Mouse (Mus musculus): ENCODE measurements around the gene Spata25. TPM values are rescaled to one million over a fixed set of nuclear protein-coding genes. Genes with fewer than 3 reads are reported as not detected.
A peak's percentile ranks its signal among the peaks of the same experiment; 100 is the strongest.
"Not testable (repeated sequence)": the region's sequence is repeated elsewhere in the genome, so short reads cannot be mapped to it uniquely, and the experiment has no call there.

Gene Spata25
- polyA plus RNA-seq, 1 experiment from 2014 or later: not detected

- H3K27me3 ChIP-seq; H3K4me3 ChIP-seq (replicated peaks); H3K27ac ChIP-seq; H3K9me3 ChIP-seq; ATAC-seq (ENCODE audit: low FRiP score); H3K4me2 ChIP-seq; H3K4me1 ChIP-seq; H3K9ac ChIP-seq: not testable (repeated sequence)
- 86% methylated on average over 6 of the region's 6 CpGs for WGBS
- H3K36me3 ChIP-seq (replicated peaks): peaks cover 52% of the 10 kb centered on the region
Observed at GRCm38 (mm10) chr2:164798554-164798953, 29.8 kb downstream of the Spata25 start.

- no peaks in the 10 kb centered on the region for H3K4me1 ChIP-seq
- H3K27ac ChIP-seq: no peak overlapping the region
- no peak for ATAC-seq (ENCODE audit: low FRiP score)
- H3K36me3 ChIP-seq (replicated peaks): peaks cover 75% of the 10 kb centered on the region
- no peak overlapping the region for H3K4me2 ChIP-seq
- no peaks in the 10 kb centered on the region for H3K9me3 ChIP-seq
- no peaks in the 10 kb centered on the region for H3K27me3 ChIP-seq
- 88% methylated on average over 4 of the region's 4 CpGs for WGBS
- no peak overlapping the region for H3K4me3 ChIP-seq (replicated peaks)
- no peak overlapping the region for H3K9ac ChIP-seq
Observed at GRCm38 (mm10) chr2:164795868-164796267, 32.5 kb downstream of the Spata25 start.

- Histone ChIP-seq H3K27me3 (no peaks in the 10 kb centered on the region), H3K4me2 (no peak overlapping the region), H3K9ac (no peak overlapping the region), H3K4me1 (no peaks in the 10 kb centered on the region), H3K9me3 (no peaks in the 10 kb centered on the region), H3K36me3 (replicated peaks) (peaks cover 73% of the 10 kb centered on the region), H3K27ac (no peak overlapping the region), H3K4me3 (replicated peaks) (no peak overlapping the region)
- ATAC-seq (ENCODE audit: low FRiP score): peak; percentile 56; the same call in 1 of the 2 replicates
- WGBS: 33% methylated on average over 5 of the region's 5 CpGs
Observed at GRCm38 (mm10) chr2:164794293-164794692, 34.0 kb downstream of the Spata25 start.

- Histone ChIP-seq H3K9ac (no peak overlapping the region), H3K36me3 (replicated peaks) (peaks cover 72% of the 10 kb centered on the region), H3K4me1 (no peaks in the 10 kb centered on the region), H3K27ac (no peak overlapping the region), H3K4me3 (replicated peaks) (no peak overlapping the region), H3K9me3 (no peaks in the 10 kb centered on the region), H3K27me3 (no peaks in the 10 kb centered on the region), H3K4me2 (no peak overlapping the region)
- WGBS: 96% methylated on average over 2 of the region's 2 CpGs
- ATAC-seq (ENCODE audit: low FRiP score): no peak
Observed at GRCm38 (mm10) chr2:164793772-164794171, 34.6 kb downstream of the Spata25 start.

- 86% methylated on average over 3 of the region's 3 CpGs for WGBS
Observed at GRCm38 (mm10) chr2:164793236-164793635, 35.1 kb downstream of the Spata25 start.

GRCm38 (mm10) chr2:164792400-164793190, 35.7 kb downstream of the Spata25 start:
- Histone ChIP-seq H3K4me1 (no peaks in the 10 kb centered on the region), H3K9me3 (no peaks in the 10 kb centered on the region), H3K36me3 (replicated peaks) (peaks cover 65% of the 10 kb centered on the region), H3K4me2 (no peak overlapping the region), H3K27me3 (no peaks in the 10 kb centered on the region), H3K27ac (no peak overlapping the region), H3K9ac (no peak overlapping the region), H3K4me3 (replicated peaks) (no peak overlapping the region)
- 91% methylated on average over 12 of the region's 12 CpGs for WGBS
- ATAC-seq (ENCODE audit: low FRiP score): no peak

More at GRCm38 (mm10) chr2:164793236-164793635, 35.1 kb downstream of the Spata25 start:
- Histone ChIP-seq H3K4me2 (no peak overlapping the region), H3K27ac (no peak overlapping the region), H3K9me3 (no peaks in the 10 kb centered on the region), H3K27me3 (no peaks in the 10 kb centered on the region), H3K9ac (no peak overlapping the region), H3K4me1 (no peaks in the 10 kb centered on the region), H3K36me3 (replicated peaks) (peaks cover 69% of the 10 kb centered on the region), H3K4me3 (replicated peaks) (no peak overlapping the region)
- ATAC-seq (ENCODE audit: low FRiP score): no peak

GRCm38 (mm10) chr2:164791841-164792261, 36.5 kb downstream of the Spata25 start:
- 96% methylated on average over 18 of the region's 18 CpGs for WGBS
- H3K9ac ChIP-seq: no peak overlapping the region
- peaks cover under 1% of the 10 kb centered on the region; the same call in 1 of the 2 replicates for H3K27me3 ChIP-seq
- no peak overlapping the region for H3K4me3 ChIP-seq (replicated peaks)
- H3K4me2 ChIP-seq: no peak overlapping the region
- no peak overlapping the region for H3K27ac ChIP-seq
- H3K9me3 ChIP-seq: no peaks in the 10 kb centered on the region
- ATAC-seq (ENCODE audit: low FRiP score): no peak
- peaks cover 3% of the 10 kb centered on the region for H3K4me1 ChIP-seq
- H3K36me3 ChIP-seq (replicated peaks): peaks cover 62% of the 10 kb centered on the region

GRCm38 (mm10) chr2:164790451-164790850, 37.9 kb downstream of the Spata25 start:
- Histone ChIP-seq H3K9ac (no peak overlapping the region), H3K4me1 (peaks cover 13% of the 10 kb centered on the region), H3K4me2 (no peak overlapping the region), H3K27ac (no peak overlapping the region), H3K4me3 (replicated peaks) (no peak overlapping the region), H3K27me3 (peaks cover 4% of the 10 kb centered on the region; the same call in 1 of the 2 replicates), H3K9me3 (no peaks in the 10 kb centered on the region), H3K36me3 (replicated peaks) (peaks cover 48% of the 10 kb centered on the region)
- 92% methylated on average over 4 of the region's 4 CpGs for WGBS
- ATAC-seq (ENCODE audit: low FRiP score): no peak

GRCm38 (mm10) chr2:164788411-164788810, 39.9 kb downstream of the Spata25 start:
- H3K27me3 ChIP-seq: peaks cover 4% of the 10 kb centered on the region; the same call in 1 of the 2 replicates
- no peaks in the 10 kb centered on the region for H3K9me3 ChIP-seq
- no peak for ATAC-seq (ENCODE audit: low FRiP score)
- H3K36me3 ChIP-seq (replicated peaks): peaks cover 36% of the 10 kb centered on the region
- 78% methylated on average over 4 of the region's 4 CpGs for WGBS
- no peak overlapping the region for H3K4me2 ChIP-seq
- H3K4me3 ChIP-seq (replicated peaks): no peak overlapping the region
- peaks cover 20% of the 10 kb centered on the region for H3K4me1 ChIP-seq
- H3K27ac ChIP-seq: no peak overlapping the region
- H3K9ac ChIP-seq: no peak overlapping the region

GRCm38 (mm10) chr2:164787779-164788178, 40.6 kb downstream of the Spata25 start:
- no peak overlapping the region for H3K27ac ChIP-seq
- no peak overlapping the region for H3K9ac ChIP-seq
- H3K36me3 ChIP-seq (replicated peaks): peaks cover 30% of the 10 kb centered on the region
- peaks cover 20% of the 10 kb centered on the region for H3K4me1 ChIP-seq
- H3K27me3 ChIP-seq: peaks cover 7% of the 10 kb centered on the region; the same call in 1 of the 2 replicates
- no peak for ATAC-seq (ENCODE audit: low FRiP score)
- H3K9me3 ChIP-seq: no peaks in the 10 kb centered on the region
- no peak overlapping the region for H3K4me3 ChIP-seq (replicated peaks)
- H3K4me2 ChIP-seq: no peak overlapping the region
- WGBS: 88% methylated on average over 10 of the region's 10 CpGs

- H3K4me1 ChIP-seq: peaks cover 20% of the 10 kb centered on the region
- no peak for ATAC-seq (ENCODE audit: low FRiP score)
- H3K4me3 ChIP-seq (replicated peaks): 0 out of 2 replicates have a peak overlapping the region, but pooled peaks have one; percentile 67
- 87% methylated on average over 3 of the region's 3 CpGs for WGBS
- peak overlapping the region; percentile 91 for H3K4me2 ChIP-seq
- no peaks in the 10 kb centered on the region for H3K9me3 ChIP-seq
- no peak overlapping the region for H3K9ac ChIP-seq
- peaks cover 7% of the 10 kb centered on the region for H3K27me3 ChIP-seq
- peaks cover 23% of the 10 kb centered on the region for H3K36me3 ChIP-seq (replicated peaks)
- no peak overlapping the region for H3K27ac ChIP-seq
Observed at GRCm38 (mm10) chr2:164787032-164787431, 41.3 kb downstream of the Spata25 start.

- peak overlapping the region; percentile 71 for H3K9ac ChIP-seq
- WGBS: 9% methylated on average over 15 of the region's 15 CpGs
- H3K4me3 ChIP-seq (replicated peaks): peak overlapping the region; percentile 67
- H3K4me1 ChIP-seq: peaks cover 20% of the 10 kb centered on the region
- H3K27ac ChIP-seq: peak overlapping the region; percentile 73; the same call in 1 of the 2 replicates
- ATAC-seq (ENCODE audit: low FRiP score): peak; percentile 17; the same call in 1 of the 2 replicates
- H3K9me3 ChIP-seq: no peaks in the 10 kb centered on the region
- H3K27me3 ChIP-seq: peaks cover 7% of the 10 kb centered on the region
- peaks cover 17% of the 10 kb centered on the region for H3K36me3 ChIP-seq (replicated peaks)
- H3K4me2 ChIP-seq: peak overlapping the region; percentile 91
Observed at GRCm38 (mm10) chr2:164786388-164786885, 41.9 kb downstream of the Spata25 start.

Data from forebrain, embryonic 12.5 days (tissue).